Mouse (Mus musculus): ENCODE measurements around the gene Cwc15.
A peak's percentile ranks its signal among the peaks of the same experiment; 100 is the strongest.

Gene Cwc15

DNA sequence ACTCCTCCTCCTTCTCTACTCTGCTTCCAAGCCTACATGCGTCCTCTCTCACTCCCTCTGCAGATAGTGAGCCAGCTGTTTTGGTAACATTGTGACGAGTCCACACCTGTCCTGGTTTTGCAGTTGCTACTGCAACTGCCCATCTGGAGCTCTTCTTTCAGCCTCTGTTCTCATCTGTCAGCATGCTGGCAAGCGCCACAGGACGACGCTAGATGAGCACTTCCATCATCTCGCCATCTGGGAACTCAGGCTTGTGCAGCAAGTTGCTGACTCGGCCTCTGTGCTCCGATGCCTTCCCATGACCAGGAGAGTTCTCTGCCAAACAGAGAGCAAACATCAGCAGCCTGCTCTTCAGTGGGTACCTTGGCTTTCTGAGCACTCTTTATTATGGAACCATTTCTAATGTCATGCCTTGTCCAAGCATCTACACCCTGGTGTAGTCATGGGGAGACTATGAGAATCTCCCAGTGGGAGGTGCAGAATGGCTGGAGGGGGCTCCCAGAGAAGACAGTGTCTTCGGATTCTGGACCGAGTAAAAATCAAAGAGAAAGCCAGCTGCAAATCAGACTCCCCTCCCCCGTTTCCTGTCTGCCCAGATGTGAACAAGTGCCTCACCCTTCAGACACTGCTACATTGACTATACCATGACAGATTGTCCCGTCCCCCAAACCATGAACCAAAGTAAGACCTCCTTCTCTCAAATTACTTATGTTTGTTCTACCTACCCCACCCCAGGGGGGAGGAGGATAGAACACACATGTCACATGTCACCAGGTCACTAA, 47.4 kb downstream of the Cwc15 start:
- DNase-seq (ENCODE audit: low read depth, low spot score), result peak; percentile 9

DNA sequence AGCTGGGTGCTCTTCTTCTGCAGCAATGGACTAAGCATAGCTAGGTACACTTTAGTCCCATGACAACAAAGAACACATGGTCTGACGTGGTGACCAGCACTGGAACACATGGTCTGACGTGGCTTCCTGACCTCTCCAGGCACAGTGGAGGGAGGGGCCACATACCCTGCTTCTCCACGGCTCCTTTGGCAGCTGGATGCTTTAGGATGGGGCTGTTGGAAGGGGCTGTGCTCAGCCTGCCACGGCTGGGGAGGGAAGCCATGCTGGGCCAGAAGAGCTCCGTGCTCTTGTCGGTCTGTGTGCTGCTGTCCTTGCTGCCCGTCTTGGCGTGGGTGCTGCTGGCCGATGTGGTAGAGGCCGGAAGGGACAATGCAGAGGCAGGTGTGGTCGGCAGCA, 47.9 kb downstream of the Cwc15 start:
- DNase-seq (ENCODE audit: low read depth, low spot score), result peak; percentile 6

DNA sequence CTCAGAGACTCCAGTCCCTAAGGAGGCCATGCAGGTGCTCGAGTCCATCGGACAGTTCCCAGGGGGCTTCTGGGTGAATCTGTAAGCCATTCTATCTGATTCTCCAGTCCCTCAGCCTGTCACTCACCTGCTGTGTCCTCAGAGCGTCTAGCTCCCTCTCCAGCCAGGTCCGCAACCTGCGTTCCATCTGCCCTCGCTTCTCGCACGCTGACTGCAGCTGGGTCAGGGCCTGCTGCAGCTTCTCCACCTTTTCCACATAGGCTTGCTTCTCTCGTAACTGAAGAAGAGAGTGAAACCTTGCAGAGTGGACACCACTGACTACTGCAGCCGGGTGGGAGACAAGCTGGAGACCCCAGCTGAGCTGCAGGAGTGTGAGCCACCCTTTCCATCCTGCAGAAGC, 57.9 kb downstream of the Cwc15 start:
- DNase-seq (ENCODE audit: low read depth, low spot score), result no peak

- no peak for DNase-seq (ENCODE audit: low read depth, low spot score)
Observed at GRCm38 (mm10) chr9:14559430-14559829, 59.0 kb downstream of the Cwc15 start.

GRCm38 (mm10) chr9:14559996-14560395, 59.6 kb downstream of the Cwc15 start:
- DNase-seq (ENCODE audit: low read depth, low spot score), result no peak
